ENCODE assay signal across 15 mouse cellular contexts in the genomic region with DNA sequence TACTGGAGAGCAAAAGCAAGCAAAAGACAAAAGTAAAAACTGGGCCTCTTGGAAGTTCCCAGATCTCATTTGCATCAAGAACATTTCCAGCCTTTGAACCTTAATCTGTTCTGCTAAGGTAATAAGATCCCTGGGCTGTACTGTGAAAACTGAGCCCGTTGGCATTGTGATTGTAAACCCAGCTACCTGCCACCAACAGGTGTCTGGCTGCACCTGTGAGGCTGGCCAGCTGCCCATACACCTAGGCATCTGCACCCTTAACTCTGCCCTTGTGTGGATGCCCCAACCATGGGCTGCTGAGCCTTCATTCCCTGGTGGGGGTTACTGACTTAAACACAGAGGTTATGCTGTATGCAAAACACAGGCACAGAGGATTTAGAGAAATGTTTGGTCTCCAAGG. TPM values are rescaled to one million over a fixed set of nuclear protein-coding genes. Genes with fewer than 3 reads are reported as not detected.
"Had no signal": no experiment of that assay in that cellular context is flagged by ENCODE, and none has a peak within 500 bp of the region (broad histone marks: within the 10 kb centered on the region; RNA-seq: fewer than 3 reads in every experiment).

No protein-coding gene starts in this region.

- H3K4me3 ChIP-seq: limb, embryonic 13.5 days; midbrain, embryonic 10.5 days; myocyte; neural tube, embryonic 15.5 days had no signal

- ATAC-seq: inflammation-experienced regulatory T-cells, adult 6 months had no signal

- H3K9ac ChIP-seq: limb, embryonic 13.5 days; lung, embryonic 14.5 days; neural tube, embryonic 15.5 days had no signal

- DNase-seq: left cerebral cortex, postnatal 4 days; lung, embryonic 14.5 days; lung, postnatal 10 days; midbrain, embryonic 14.5 days; right cerebral cortex, adult 18-20 months; right cerebral cortex, postnatal 25 days; thymus, postnatal 25 days had no signal

- H3K4me1 ChIP-seq: midbrain, embryonic 10.5 days; neural tube, embryonic 15.5 days had no signal

- H3K36me3 ChIP-seq: limb, embryonic 13.5 days; midbrain, embryonic 10.5 days had no signal

- H3K4me2 ChIP-seq: limb, embryonic 13.5 days; liver, embryonic 11.5 days; lung, embryonic 14.5 days; neural tube, embryonic 15.5 days had no signal

- H3K27me3 ChIP-seq: neural tube, embryonic 15.5 days had no signal

- H3K27ac ChIP-seq: kidney, postnatal 0 days; limb, embryonic 13.5 days; midbrain, embryonic 10.5 days; neural tube, embryonic 15.5 days; stomach, postnatal 0 days had no signal

RNA-seq across cellular contexts. Expression of a gene that starts 20.0 kb away (rescaled TPM):
- polyA plus RNA-seq: inflammation-experienced regulatory T-cells, adult 6 months; myocyte had no signal
